Mouse (Mus musculus) monocyte, adult 5-6 weeks (primary cell): ENCODE data around the gene Cks1brt. TPM values are rescaled to one million over a fixed set of nuclear protein-coding genes. Genes with fewer than 3 reads are reported as not detected.
A peak's percentile ranks its signal among the peaks of the same experiment; 100 is the strongest.
"Not testable (repeated sequence)": the region's sequence is repeated elsewhere in the genome, so short reads cannot be mapped to it uniquely, and the experiment has no call there.

ENCODE experiments used
- ATAC-seq: fragments of 153-309, 156-312 bp; replicated peaks from 2 replicates; pipeline ENCODE4 v1.8.0; 2017; ENCODE audit warnings: mild to moderate bottlenecking; ENCODE audit not compliant: low TSS enrichment, insufficient number of reproducible peaks, severe bottlenecking, poor library complexity, low FRiP score
- total RNA-seq: library from RNA; stranded (forward); fragments of 200-1000, 200-491, 200-594 nt; gene quantifications from 3 replicates; pipeline ENCODE4 v1.2.3, GENCODE M21; 2017

Gene Cks1brt
- total RNA-seq: not detected in 3 replicates

DNA sequence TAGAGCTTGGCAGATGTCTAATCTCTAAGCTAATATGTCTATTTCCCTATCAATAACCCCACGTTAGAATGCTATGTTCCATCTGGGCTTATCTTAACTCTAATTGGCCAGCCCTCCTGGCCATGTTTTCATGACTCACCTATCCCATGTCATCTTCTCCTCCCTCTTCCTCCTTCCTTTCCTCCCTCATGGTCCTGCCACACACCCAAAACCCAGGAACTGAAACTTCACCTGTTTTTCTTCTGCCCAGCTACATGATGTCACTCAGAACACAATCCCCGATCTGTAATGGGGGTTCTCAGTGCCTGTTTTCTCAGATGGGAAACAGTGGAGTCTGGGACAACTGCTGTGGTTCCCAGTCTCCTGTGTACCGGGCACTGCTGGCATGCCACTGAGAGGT lies at the start of gene Cks1brt:
Cks1brt (plus strand) TSS at position 301 of the 400 bp plus-strand sequence.
- no peak for ATAC-seq

GRCm38 (mm10) chr8:85113241-85113640 lies 38.5 kb upstream of the Cks1brt start:
- ATAC-seq: no peak

DNA sequence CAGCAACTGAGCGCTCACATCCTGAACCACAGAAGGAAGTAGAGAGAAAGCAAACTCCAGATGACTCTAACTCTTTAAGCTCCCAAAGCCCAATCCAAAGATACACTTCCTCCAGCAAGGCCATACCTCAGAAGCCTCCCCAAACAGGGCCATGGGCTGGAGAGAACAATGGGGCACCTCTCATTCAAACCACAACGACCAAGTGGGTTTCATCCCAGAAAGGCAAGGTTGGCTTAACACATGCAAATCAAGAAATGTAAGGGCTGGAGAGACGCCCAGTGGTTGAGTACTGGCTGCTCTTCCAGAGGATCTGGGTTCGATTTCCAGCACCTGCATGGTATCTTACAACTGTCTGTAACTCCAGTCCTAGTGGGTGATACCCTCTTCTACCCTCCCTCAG lies 36.2 kb upstream of the Cks1brt start:
- ATAC-seq: no peak

- no peak for ATAC-seq
These were observed 34.7 kb upstream of the Cks1brt start for GRCm38 (mm10) chr8:85116984-85117383.

- no peak for ATAC-seq
These were observed 32.4 kb upstream of the Cks1brt start for GRCm38 (mm10) chr8:85119052-85119981.

GRCm38 (mm10) chr8:85120251-85120650 lies 31.5 kb upstream of the Cks1brt start:
- ATAC-seq: not testable (repeated sequence)

DNA sequence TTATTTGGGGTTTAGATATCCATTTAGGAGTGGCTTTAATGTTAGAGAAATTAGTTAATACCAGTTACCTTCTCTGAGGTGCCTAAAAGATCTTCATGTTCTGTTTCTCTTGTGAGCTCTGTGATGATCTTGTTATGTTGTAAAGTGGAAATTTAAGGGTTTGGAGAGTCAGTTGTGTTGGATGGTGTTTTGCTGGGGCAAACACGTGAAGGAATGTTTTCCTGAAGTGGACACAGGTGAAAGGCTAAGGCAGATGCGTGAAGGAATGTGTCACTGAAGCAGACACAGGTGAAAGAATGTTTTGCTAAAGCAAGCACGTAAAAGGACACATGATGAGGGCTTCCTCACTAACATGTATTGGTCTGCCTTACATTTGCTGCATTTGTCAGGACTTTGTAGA lies 28.7 kb upstream of the Cks1brt start, which contains the start of gene Zfp791:
Zfp791 (minus strand) TSS at position 101 of the 400 bp plus-strand sequence.
- no peak for ATAC-seq

DNA sequence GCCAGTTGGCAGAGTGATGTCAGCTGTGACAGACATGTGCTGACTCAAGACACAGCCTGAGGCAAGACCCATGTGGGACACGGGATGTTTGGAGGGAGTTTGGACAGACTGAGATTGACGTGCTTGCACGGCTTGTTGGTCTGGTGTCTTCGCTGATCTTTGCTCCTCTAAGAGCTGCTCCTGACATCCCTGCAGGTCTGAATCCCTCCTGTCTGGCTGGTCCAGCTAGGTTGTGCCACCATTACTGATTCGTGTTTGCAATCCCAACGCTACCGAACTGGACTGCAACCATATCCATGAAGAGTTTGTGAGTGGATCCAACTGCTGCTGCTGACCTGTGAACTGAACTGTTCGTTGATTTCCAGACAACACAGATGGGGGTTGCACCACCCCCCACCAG lies 28.0 kb upstream of the Cks1brt start:
- no peak for ATAC-seq

- ATAC-seq: no peak
These were observed 19.4 kb upstream of the Cks1brt start for GRCm38 (mm10) chr8:85132335-85132734.

DNA sequence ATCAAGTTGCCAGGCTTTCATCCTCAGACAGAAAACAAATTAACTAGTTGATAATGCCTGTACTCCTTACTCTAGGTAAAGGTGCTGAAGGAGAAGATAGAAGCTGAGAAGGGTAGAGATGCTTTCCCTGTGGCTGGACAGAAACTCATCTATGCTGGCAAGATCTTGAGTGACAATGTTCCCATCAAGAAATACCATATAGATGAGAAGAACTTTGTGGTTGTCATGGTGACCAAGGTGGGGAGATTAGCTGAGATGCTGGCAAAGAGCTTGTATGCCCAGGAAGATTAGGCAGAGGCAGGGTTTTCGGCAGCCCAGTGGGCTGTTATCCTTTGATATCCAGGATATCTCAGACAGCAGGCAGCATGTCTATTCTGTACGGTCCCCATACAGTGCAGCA lies 16.0 kb upstream of the Cks1brt start:
- not testable (repeated sequence) for ATAC-seq

DNA sequence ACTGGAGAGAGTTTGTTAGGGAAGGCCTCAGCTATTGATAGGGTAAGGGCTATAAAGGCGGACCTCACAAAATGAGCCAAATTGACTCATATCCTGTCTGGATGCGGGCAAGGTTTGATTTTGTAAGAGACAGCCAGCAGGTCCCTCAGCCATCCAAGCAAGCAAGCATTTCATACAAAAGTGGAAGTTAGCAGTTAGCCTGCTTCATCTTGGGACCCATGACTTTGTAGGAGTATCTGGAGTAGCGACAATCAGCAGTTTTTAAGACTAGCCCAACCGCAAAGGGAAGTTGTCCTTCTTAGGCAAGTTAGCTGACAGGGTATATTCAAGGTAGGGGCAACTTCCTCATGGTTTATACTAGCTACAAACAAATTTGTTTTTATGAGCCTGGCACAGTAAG lies 9.2 kb upstream of the Cks1brt start:
- peak; percentile 61 for ATAC-seq

- no peak for ATAC-seq
These were observed 19.6 kb downstream of the Cks1brt start for GRCm38 (mm10) chr8:85171291-85171690.

DNA sequence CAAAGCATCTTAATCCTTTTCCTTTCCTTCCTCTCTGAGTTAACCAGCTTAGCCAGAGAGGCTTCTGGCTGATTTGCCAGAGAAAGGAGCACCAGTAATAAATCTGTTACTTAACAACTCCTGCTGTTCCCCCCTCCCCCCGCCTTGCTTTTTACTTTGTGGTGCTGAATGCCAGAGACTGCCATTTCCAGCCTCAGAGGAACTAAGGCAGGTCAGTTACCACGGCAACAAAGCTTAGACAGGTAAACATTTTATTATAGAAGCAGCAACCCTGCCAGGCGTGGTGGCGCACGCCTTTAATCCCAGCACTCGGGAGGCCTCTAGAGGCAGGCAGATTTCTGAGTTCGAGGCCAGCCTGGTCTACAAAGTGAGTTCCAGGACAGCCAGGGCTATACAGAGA lies 24.2 kb downstream of the Cks1brt start:
- ATAC-seq: no peak

DNA sequence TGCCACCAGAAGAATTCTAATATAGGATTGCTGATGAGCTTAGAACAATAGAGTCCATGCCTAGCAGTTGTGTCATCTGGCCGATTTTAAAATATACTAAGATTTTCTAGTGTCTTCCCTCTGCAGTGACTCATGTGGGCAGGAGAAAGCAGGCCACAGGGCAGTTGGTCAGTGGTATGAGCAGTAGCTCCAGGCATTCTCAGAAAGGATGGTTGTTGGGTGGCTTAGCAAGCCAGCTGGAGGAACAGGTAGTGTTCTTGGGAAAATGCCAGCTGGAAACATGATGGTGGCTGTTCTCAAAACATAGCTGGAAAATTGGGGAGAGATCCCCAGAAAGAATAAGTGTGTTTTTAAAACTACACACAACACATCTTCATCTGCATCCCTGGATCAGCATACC lies 40.6 kb downstream of the Cks1brt start:
- ATAC-seq: no peak

DNA sequence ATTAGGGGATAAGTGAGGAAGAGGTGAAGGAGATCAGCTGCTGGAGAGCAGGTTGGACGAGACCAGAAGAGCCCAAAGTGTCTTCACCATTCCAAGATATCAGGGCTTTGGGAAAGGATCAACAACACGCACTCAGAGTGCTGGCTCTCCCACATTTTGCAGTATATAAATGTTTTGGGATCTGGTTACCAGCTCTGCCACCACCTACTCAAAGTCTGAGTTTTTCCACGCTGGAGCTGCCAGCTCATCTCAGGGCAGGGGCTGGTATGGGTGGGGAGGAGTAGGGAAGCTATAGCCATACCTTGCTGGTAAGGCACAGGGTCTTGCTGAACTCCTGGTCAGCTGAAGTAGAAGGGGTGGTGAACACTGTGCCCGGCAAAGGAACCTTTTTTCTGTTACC lies 68.5 kb downstream of the Cks1brt start:
- ATAC-seq: no peak

- no peak for ATAC-seq
These were observed 69.3 kb downstream of the Cks1brt start for GRCm38 (mm10) chr8:85220992-85221391.

Other genes with a start within 250 kb of the Cks1brt start
- gene Klf1, start 250.0 kb upstream of the Cks1brt start, total RNA-seq: not detected in 3 replicates
- gene Dnase2a, start 243.4 kb upstream of the Cks1brt start, total RNA-seq: 24.4 to 37.4 TPM (median 29.6 TPM) in 3 replicates
- gene Mast1, start 214.6 kb upstream of the Cks1brt start, total RNA-seq: 0.11 TPM in 1 of 3 replicates, not detected in the others
- not detected in 3 replicates for gene Rtbdn, start 204.9 kb upstream of the Cks1brt start, total RNA-seq
- gene Gm49661, start 182.5 kb upstream of the Cks1brt start, total RNA-seq: not detected in 3 replicates
- gene Prdx2, start 182.3 kb upstream of the Cks1brt start, total RNA-seq: 153 to 207 TPM (median 196 TPM) in 3 replicates
- gene Rnaseh2a, start 182.2 kb upstream of the Cks1brt start, total RNA-seq: 43.9 to 58.8 TPM (median 58.1 TPM) in 3 replicates
- gene Junb, start 173.2 kb upstream of the Cks1brt start, total RNA-seq: 405 to 735 TPM (median 444 TPM) in 3 replicates
- 4.2 to 8.7 TPM (median 4.5 TPM) in 3 replicates for gene Hook2, start 161.3 kb upstream of the Cks1brt start, total RNA-seq
- gene Best2, start 137.4 kb upstream of the Cks1brt start, total RNA-seq: not detected in 3 replicates
- 24.0 to 47.3 TPM (median 36.2 TPM) in 3 replicates for gene Asna1, start 126.6 kb upstream of the Cks1brt start, total RNA-seq
- gene Trir, start 125.1 kb upstream of the Cks1brt start, total RNA-seq: 260 to 294 TPM (median 276 TPM) in 3 replicates
- gene Tnpo2, start 115.0 kb upstream of the Cks1brt start, total RNA-seq: 12.0 to 27.9 TPM (median 18.3 TPM) in 3 replicates
- gene Fbxw9, start 91.9 kb upstream of the Cks1brt start, total RNA-seq: 2.6 to 3.6 TPM (median 3.0 TPM) in 3 replicates
- gene Gm5741, start 83.9 kb upstream of the Cks1brt start, total RNA-seq: not detected in 3 replicates
- gene Dhps, start 80.2 kb upstream of the Cks1brt start, total RNA-seq: 35.9 to 75.4 TPM (median 50.0 TPM) in 3 replicates
- gene Wdr83os, start 71.2 kb upstream of the Cks1brt start, total RNA-seq: 22.4 to 29.9 TPM (median 24.3 TPM) in 3 replicates
- 8.9 to 13.6 TPM (median 13.4 TPM) in 3 replicates for gene Wdr83, start 70.6 kb upstream of the Cks1brt start, total RNA-seq
- 116 to 188 TPM (median 183 TPM) in 3 replicates for gene Man2b1, start 68.7 kb upstream of the Cks1brt start, total RNA-seq
- not detected in 3 replicates for gene Zfp791, start 28.8 kb upstream of the Cks1brt start, total RNA-seq
- gene Olfr371, start 74.1 kb downstream of the Cks1brt start, total RNA-seq: not detected in 3 replicates
- gene Orc6, start 147.7 kb downstream of the Cks1brt start, total RNA-seq: 31.5 to 60.2 TPM (median 50.3 TPM) in 3 replicates
- 111 to 131 TPM (median 112 TPM) in 3 replicates for gene Vps35, start 147.9 kb downstream of the Cks1brt start, total RNA-seq
- 0.10 to 13.1 TPM (median 7.9 TPM) in 3 replicates for gene Mylk3, start 234.4 kb downstream of the Cks1brt start, total RNA-seq